Mouse (Mus musculus) neutrophil, adult 5-6 weeks (primary cell): ENCODE measurements around the gene 4931406P16Rik. TPM values are rescaled to one million over a fixed set of nuclear protein-coding genes. Genes with fewer than 3 reads are reported as not detected.
A peak's percentile ranks its signal among the peaks of the same experiment; 100 is the strongest.

Experiments
- ATAC-seq: fragments of 151-379, 151-347 bp; 2 replicates; pipeline ENCODE4 v1.8.0; 2017; ENCODE audit warnings: mild to moderate bottlenecking, moderate TSS enrichment; ENCODE audit not compliant: insufficient number of reproducible peaks, poor library complexity, low FRiP score, severe bottlenecking; ENCODE audit errors: extremely low read depth
- total RNA-seq: library from RNA; stranded (forward); fragments of 200-1000 nt; gene quantifications from 2 replicates; pipeline ENCODE4 v1.2.3, GENCODE M21; 2017

4931406P16Rik gene
- total RNA-seq, 1 experiment from 2014 or later = 36.8 TPM

DNA sequence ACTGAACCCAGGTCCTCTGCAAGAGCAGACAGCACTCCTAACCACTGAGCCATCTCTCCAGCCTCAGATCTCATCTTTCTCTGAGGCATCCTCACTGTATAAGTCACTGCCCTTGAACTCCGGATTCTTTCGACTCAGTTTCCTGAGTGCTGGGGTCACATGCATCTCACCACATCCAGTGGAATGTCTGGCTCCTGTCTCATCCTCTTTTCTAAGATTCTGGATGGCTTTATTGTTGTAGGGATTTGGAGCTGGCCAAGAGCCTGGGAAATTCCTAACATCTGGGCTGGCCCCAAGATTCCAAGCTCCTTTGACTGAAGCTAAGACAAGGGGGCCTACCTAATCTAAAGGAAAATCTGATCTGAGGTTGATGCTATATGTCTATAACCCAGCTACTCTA lies 5.8 kb upstream of the 4931406P16Rik start:
- no peak for ATAC-seq

DNA sequence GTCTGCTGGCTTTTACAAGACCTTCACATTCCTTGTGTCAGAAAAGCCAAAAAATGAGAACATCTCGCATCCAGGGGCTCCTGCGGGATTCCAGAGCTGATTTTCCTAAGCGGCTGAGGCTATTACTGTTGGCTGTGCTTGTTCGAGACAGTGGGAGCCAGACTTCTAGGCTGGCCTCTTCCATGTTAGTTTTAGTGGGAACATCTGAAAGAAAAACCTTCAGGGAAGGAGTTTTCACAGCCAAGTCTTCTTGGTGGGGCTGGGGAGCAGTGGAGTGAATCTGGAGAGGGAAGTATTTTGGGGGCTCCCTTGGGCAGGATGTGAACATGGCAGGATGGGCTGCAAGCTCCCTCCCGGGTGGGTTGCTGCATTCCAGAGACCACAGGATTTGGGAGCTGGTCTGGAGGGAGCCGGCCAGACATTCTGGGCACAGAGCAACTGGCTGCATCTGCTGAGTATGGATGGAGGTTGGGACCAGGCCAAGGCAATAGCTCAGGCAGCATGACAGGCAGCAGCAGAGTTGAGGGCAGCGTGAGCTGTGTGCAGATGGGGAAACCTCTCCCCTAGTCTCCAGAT lies 4.6 kb upstream of the 4931406P16Rik start:
- ATAC-seq = no peak

DNA sequence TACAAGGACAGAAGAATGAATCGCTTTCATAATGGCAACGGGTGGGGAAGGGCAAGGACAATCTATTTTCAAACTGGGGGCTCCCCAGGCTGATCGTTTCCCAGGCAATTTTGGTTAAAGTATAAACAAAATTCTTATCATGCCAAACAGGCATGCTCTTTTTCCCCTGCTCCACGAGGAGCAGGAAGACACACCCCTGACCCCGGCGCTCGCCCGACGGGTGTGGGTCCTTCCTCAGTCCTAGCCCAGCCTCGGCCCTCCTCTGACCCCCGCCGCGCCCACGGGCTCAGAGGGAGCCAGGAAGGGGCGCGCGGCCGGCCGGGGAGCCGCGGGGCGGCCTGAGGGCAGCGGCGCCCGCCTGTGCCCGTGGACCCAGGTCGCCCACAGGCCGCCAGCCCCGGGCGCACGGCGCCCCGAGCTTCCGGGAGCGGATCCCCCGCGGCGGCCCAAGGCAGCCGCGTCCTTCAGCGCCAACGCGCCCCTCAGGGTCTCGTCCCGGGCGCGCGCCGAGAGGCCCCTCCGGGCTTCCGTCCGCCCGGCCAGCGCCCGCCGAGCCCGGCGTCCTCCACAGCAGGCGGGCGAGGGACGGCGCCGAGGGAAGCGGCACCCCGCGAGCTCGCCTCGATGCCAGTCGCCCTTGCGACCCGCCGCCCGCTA lies 437 bp downstream of the 4931406P16Rik start:
- no peak for ATAC-seq

DNA sequence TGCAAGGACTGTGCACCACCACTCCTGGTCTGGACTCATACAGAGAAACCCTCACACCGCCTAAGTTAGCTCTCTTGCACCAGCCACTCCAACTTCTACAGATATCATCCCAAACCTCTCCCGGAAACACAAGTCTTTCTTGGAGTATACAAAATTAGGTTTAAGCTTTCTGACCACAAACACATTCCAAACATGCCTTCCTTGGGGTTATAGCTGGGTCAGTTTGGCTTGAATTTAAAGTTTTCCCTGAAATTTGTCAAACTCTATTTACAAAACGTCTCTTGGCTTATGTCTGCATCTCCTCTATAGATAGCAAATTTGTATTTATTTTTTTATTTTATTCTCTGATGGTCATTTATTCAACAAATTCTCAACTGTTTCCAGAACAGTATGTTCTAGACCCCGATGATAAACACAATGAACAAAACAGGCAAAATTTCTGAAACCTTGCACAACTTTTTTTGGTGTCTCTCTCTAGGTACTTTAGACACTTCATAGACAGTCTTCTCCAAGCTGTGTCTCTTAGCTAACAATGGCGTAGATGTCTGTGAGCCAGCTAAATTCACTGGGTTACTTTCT lies 4.1 kb downstream of the 4931406P16Rik start:
- no peak for ATAC-seq

DNA sequence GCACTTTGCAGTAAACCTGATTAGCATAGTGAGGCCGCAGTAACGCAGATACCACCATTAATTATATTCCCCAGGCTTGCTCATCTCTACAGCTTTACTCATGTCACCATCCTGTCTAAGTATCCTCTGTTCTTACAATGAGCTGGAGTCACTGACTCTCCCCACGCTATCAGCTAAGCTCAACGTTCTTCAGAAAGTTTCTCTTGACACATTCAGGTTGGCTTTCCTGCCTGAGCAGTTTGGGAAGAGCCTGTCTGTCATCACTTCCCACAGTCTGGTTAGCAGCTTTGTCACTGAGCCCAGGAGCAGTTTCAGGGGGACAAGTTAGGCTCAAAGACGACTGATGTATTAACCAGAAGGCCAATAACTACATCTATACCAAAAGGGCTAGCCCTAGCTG lies 4.8 kb downstream of the 4931406P16Rik start:
- ATAC-seq = no peak

DNA sequence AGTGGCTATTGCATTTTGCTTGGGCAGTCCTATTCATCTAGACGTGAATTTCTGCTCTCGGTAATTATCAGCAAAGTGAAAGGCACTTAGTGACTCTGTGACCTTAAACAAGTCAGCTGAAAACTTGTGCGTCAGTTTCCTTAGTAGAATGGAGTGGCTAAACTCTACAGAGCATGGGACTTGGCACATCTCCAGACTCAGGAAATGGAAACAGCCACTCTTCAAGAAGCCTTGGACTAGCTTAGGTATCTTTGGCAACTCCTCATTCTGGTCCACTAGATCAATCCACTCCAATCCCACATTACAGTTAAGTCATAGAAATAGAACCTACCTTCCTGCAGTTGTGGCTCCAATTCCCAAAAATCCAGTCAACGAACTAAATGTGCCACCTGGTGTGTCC lies 7.9 kb downstream of the 4931406P16Rik start:
- ATAC-seq = no peak

DNA sequence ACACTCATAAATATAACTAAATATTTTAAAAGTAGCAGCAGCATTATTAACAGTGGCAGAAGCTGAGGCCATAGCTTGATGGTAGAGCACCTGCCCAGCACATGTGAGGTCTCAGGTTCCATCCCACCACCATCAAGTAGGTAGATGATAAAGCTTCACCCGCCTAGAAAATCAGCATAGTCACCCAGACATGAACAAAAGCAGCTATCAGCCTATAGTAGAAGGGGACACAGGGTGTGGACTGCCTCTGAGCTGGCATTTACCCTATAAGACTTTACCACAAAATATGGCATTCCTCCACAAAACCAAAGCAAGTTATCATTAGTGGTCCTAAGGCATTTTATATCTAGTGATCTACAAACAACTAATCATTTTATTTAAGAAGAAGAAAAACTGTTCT lies 10.7 kb downstream of the 4931406P16Rik start:
- ATAC-seq = no peak

DNA sequence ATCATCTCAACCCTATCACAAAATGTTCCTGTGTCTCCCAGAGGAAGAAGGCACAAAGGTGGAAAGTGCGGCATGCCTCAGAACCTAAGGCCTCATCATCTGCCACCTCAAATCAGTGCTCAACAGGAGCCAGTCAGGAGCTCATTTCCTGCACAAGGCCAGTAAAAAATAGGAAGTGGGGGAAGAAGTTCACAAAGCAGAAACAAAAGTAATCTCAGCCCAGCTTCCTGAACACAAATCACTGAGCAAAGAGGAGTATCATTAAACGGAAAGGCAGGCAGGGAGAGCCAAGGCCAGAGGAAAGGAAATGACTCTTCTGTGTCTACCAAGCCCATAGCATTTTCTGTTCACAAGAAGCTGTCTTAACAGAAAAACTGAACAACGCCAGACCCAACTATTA lies 11.4 kb downstream of the 4931406P16Rik start:
- ATAC-seq = 0 out of 2 replicates have a peak, but pooled peaks have one; percentile 6

DNA sequence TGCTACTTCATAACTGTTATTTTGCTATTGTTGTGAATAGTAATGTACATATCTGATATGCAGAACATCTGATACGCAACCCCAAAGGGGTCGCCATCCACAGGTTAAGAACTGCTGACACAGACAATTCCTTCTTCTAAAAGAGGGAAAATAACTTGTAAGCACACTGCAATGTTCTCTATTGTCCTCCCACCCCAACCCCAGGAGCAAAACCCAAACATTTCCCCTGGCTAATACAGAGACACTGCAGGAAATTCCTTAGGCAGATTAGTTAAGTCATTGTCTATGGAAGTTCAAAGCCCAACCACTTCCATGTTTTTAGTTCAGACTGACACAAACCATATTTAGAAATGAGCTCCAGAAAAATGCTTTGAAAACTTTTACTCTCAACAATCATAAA lies 14.5 kb downstream of the 4931406P16Rik start:
- ATAC-seq = no peak

DNA sequence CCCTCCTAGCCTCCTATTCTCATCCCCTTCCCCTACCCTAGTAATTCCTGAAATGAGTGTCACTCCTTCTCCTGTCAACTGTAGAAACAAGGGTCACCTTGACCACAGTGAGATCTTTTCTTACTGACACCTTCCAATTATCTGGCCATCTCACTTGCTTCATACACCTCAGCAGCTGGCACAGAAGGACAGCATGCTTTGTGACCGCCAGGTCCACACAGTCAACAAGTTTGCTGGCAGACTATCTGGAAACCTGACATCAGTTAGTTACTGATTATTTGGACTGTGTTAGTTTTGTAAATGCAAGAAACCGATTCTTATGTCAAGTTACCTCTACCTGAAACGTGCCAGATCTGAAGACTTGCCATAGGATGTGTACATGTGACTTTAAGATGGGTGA lies 17.2 kb downstream of the 4931406P16Rik start:
- no peak for ATAC-seq

DNA sequence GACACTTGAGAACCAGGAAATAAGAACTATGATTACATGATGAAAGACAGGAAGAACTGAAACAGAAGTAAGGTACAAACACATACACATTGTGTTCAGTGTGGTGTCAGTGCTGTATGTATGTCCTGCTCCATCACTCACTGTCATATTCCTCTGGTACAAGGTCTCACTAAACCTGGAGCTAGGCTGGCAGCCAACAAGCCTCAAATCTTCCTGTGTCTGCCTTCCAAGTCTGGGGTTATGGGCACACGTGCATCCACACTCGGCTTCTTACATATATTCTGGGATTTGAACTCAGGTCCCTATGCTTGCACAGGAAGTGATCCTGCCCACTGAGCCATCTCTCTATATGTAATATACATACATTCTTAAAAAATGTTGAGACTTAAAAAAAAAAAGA lies 20.7 kb downstream of the 4931406P16Rik start:
- no peak for ATAC-seq

DNA sequence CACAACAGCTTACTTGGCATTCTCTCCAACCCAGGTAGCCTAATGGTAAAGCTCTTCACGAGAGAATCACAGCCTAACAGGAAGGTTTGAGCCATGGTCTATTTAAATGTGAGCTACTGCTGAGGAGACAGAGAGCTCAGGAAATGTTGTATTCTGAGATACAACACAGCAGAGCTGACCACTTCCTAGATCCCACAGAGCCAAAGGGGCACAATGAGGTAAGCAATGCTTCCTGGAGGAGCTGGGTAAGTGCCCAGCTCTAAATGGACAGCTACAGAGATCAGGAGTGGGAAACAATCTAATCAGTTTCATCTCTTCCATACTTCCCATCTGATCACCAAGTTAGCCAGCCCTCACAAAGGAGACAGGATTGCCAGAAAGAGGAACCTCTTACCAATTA lies 22.1 kb downstream of the 4931406P16Rik start:
- ATAC-seq = no peak

DNA sequence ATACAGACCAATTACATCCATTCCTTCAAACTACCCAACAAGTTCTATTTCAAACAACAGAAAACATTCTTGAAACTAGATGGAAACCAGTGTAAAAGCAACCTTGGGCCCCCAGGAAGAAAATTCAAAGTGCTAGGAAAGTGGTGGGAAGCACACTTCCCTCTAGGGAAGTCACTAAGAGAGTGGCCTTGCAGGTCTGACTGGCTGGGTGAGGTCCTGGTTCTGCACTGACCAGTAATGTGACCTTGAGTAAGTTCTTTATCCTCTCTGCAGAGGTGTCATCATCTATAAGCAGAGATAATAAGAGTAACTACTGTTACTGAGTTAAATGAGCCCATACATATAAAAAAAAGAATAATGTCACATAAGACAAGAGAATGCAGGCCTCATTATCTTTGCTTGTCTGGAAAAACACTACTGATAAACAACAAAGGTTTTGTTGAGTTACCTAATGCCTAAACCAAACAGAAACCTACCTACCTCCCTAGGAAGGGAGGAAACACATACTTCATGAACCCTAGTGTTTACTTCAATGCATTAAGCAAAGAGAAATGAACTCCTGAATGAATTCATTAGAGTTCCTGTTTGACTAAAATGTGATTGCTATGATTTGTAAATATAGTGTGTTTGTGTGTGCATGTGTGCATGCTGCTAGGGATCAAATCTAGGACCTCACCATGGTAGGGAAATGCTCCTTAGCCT lies 22.8 kb downstream of the 4931406P16Rik start:
- no peak for ATAC-seq

DNA sequence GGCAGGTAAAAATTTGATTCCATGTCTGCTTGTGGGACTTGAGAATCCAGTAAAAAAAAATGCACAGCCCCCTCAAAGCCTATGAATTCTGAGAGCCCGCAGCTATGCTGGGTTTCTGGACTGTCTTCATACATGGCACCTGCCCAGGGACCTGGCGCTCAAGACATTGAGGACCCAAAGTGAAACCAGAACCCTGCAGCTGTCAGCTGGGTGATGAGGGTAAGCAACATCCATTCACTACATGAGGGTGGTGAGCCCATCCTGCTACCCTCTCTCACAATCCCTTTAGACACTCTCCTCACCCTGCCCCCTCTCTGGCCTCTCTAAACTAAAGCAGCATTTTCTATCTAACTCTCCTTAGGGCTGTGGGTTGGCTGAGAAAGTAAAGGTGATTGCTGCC lies 35.7 kb downstream of the 4931406P16Rik start:
- ATAC-seq = no peak

DNA sequence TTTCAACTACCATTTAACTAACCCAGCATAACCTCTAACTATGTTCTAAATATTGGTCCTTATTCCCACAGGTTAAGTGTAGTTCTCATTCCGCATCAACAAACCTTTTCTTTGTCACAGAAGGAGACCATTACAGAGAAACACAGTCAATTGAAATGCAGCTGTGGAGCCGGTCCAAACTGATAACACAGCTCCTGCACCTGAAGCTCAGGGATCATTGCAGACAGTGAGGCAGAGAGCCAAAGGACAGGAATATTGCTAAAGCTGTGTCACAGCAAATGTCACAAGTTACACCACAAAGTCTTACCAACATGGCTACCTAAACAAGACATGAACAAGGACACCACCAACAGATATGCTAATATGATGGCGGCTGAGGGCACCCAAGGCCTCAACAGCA lies 37.3 kb downstream of the 4931406P16Rik start:
- no peak for ATAC-seq

DNA sequence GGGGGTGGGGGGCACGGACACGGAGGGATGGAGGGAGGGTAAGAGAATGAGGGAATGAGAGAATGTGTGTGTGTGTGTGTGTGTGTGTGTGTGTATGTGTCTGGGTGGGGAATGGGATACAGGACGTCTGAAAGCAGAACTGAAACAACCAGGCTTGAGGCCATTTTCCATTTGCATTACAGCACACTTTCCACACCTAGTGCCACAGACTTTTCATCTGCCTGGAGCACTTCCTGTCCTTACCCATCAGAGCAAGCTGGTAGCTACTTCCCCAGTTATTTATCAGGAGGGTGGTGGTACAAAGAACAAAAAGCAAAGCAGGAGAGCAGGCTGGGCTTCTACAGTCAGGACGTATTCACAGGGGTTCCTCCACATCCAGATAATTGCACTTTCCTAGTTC lies 40.9 kb downstream of the 4931406P16Rik start:
- no peak for ATAC-seq

DNA sequence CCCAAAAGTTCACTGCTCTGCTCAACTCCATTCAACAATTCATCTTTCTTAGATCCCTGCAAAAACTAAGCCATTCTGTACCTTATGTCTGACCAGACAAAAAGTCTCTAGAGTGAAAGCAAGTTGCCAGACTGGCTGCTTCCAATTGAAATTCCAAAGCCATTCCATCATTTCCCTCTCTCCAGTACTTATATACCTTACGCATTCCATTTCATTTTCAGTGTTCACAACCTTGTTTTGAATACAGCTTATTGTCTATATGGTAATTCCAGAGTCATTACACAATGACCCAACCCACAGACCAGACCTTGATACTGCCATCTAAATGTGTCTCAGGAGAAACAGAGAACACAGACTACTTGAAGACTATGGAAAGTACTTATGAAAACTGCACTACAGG lies 44.9 kb downstream of the 4931406P16Rik start:
- no peak for ATAC-seq

DNA sequence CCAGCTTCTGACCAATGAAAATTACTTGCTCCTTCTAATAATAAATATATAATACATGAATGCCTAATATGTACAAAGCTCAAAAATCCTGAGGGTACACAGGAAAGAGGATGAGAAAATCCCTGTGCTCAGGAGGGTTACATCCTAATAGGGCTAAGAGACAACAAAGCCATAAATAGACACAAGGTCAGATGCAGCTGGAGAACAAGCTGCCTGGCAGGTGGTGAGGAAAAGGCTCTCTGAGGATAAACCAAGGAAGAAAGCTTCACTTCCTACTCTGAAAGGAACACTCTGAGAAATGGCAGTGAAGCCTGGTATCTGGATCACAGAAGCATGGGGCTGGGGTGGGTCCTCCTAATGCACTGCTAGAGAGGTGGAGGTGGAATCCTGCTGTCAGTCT lies 46.9 kb downstream of the 4931406P16Rik start:
- no peak for ATAC-seq

DNA sequence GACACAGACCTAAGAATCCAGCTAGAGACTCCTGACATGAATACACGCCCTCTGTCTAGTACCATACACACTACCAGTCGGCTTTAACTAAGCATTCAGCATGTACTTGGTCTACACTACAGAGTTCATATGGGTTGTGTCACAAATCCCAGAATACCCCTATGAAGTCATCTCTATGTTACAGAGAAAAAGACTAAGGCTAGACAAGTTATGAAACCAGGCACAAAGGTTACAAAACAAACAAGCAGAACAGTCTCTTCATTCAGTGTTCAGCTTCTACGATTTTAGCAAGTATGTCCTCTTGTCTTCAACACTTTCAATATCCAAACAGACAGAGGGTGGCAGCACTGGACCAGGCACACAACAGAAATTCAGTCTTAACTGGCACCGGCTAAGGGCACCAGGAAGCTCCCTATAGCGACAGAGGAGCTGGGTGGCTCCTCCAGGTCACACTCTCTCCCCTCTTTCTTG lies 47.4 kb downstream of the 4931406P16Rik start:
- ATAC-seq = 0 out of 2 replicates have a peak, but pooled peaks have one; percentile 55

DNA sequence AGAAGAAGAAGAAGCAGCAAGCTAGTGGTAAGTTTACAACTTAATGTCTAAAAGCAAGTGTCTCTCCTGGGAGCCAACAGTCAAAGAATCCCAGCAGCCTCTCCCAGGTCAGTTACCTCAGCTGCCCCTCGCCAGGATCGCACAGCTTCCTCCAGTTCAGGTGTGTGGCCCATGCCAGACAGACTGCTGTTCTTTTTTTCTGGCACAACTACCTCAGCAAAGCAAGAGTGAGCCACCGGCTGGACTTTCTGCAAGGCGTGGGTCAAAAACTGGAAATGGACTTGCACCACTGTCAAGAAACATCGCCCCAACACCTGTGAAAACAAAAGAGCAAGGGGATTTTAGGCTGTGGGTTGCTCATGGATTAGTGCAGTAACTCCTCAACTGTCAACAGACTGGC lies 49.9 kb downstream of the 4931406P16Rik start:
- no peak for ATAC-seq
